Mouse (Mus musculus): ENCODE results near the gene Large1.
"Not testable (repeated sequence)": the region's sequence is repeated elsewhere in the genome, so short reads cannot be mapped to it uniquely, and the experiment has no call there.

Gene Large1

GRCm38 (mm10) chr8:73353108-73353793, at the start of gene Large1:
Gene Large1 (minus strand): TSS chr8:73353540.
- in situ Hi-C loops (cut with MboI; ENCODE audit: unreplicated experiment in 2 of 2), result no loop called here

GRCm38 (mm10) chr8:73400343-73400742, 47.0 kb upstream of the Large1 start:
- in situ Hi-C loops (cut with MboI; ENCODE audit: unreplicated experiment in 2 of 2), result no loop called here

- in situ Hi-C loops (cut with MboI; ENCODE audit: unreplicated experiment in 2 of 2), result not testable (repeated sequence)
Observed at GRCm38 (mm10) chr8:73373001-73373400, 19.7 kb upstream of the Large1 start.

GRCm38 (mm10) chr8:73355979-73356378, 2.6 kb upstream of the Large1 start:
- in situ Hi-C loops (cut with MboI; ENCODE audit: unreplicated experiment in 2 of 2), result no loop called here

GRCm38 (mm10) chr8:73354201-73354881, 1.0 kb upstream of the Large1 start:
- in situ Hi-C loops (cut with MboI; ENCODE audit: unreplicated experiment in 2 of 2), result no loop called here

GRCm38 (mm10) chr8:73353794-73354179, 447 bp upstream of the Large1 start:
- in situ Hi-C loops (cut with MboI; ENCODE audit: unreplicated experiment in 2 of 2), result no loop called here

GRCm38 (mm10) chr8:73352301-73353107, 836 bp downstream of the Large1 start:
- in situ Hi-C loops (cut with MboI; ENCODE audit: unreplicated experiment in 2 of 2), result no loop called here

- in situ Hi-C loops (cut with MboI; ENCODE audit: unreplicated experiment in 2 of 2), result no loop called here
Observed at GRCm38 (mm10) chr8:73350366-73350765, 3.0 kb downstream of the Large1 start.

- in situ Hi-C loops (cut with MboI; ENCODE audit: unreplicated experiment in 2 of 2), result no loop called here
Observed at GRCm38 (mm10) chr8:73342761-73343395, 10.5 kb downstream of the Large1 start.

GRCm38 (mm10) chr8:73336845-73337244, 16.5 kb downstream of the Large1 start:
- in situ Hi-C loops (cut with MboI; ENCODE audit: unreplicated experiment in 2 of 2), result no loop called here

GRCm38 (mm10) chr8:73329131-73329530, 24.2 kb downstream of the Large1 start:
- in situ Hi-C loops (cut with MboI; ENCODE audit: unreplicated experiment in 2 of 2), result no loop called here

- in situ Hi-C loops (cut with MboI; ENCODE audit: unreplicated experiment in 2 of 2), result no loop called here
Observed at GRCm38 (mm10) chr8:73328056-73328455, 25.3 kb downstream of the Large1 start.

- in situ Hi-C loops (cut with MboI; ENCODE audit: unreplicated experiment in 2 of 2), result no loop called here
Observed at GRCm38 (mm10) chr8:73324667-73325066, 28.7 kb downstream of the Large1 start.

GRCm38 (mm10) chr8:73323591-73323990, 29.7 kb downstream of the Large1 start:
- in situ Hi-C loops (cut with MboI; ENCODE audit: unreplicated experiment in 2 of 2), result no loop called here

GRCm38 (mm10) chr8:73319500-73319899, 33.8 kb downstream of the Large1 start:
- in situ Hi-C loops (cut with MboI; ENCODE audit: unreplicated experiment in 2 of 2), result not testable (repeated sequence)

- in situ Hi-C loops (cut with MboI; ENCODE audit: unreplicated experiment in 2 of 2), result no loop called here
Observed at GRCm38 (mm10) chr8:73313911-73314310, 39.4 kb downstream of the Large1 start.

GRCm38 (mm10) chr8:73312714-73313607, 40.4 kb downstream of the Large1 start:
- in situ Hi-C loops (cut with MboI; ENCODE audit: unreplicated experiment in 2 of 2), result no loop called here

- in situ Hi-C loops (cut with MboI; ENCODE audit: unreplicated experiment in 2 of 2), result no loop called here
Observed at GRCm38 (mm10) chr8:73310471-73310870, 42.9 kb downstream of the Large1 start.

GRCm38 (mm10) chr8:73310036-73310435, 43.3 kb downstream of the Large1 start:
- in situ Hi-C loops (cut with MboI; ENCODE audit: unreplicated experiment in 2 of 2), result no loop called here

GRCm38 (mm10) chr8:73303907-73304306, 49.4 kb downstream of the Large1 start:
- in situ Hi-C loops (cut with MboI; ENCODE audit: unreplicated experiment in 2 of 2), result no loop called here

All from v-Abl transformed pro-B cells (cell line).